Mouse (Mus musculus) cortical plate, adult 2 months (tissue): ENCODE results near the gene Gpr27.

Experiments used
- CTCF ChIP-seq: fragments of 200-500 bp; IDR thresholded peaks from 2 replicates; pipeline ENCODE4 v1.5.1; 2011; ENCODE audit warnings: mild to moderate bottlenecking, control low read depth, low read length; ENCODE audit not compliant: insufficient read depth; ENCODE audit errors: extremely low read depth
- POLR2A ChIP-seq: fragments of 200-500 bp; IDR thresholded peaks from 2 replicates; pipeline ENCODE4 v1.6.1; 2011; ENCODE audit warnings: mild to moderate bottlenecking, low read length, control low read depth; ENCODE audit not compliant: insufficient read depth; ENCODE audit errors: extremely low read depth

- no peak for TF ChIP-seq POLR2A
- TF ChIP-seq CTCF: no peak
These were observed 29.9 kb downstream of the Gpr27 start for GRCm38 (mm10) chr6:99722390-99722789.
